Mouse (Mus musculus): ENCODE data around the gene Tdp2. TPM values are rescaled to one million over a fixed set of nuclear protein-coding genes. Genes with fewer than 3 reads are reported as not detected.
"Not testable (repeated sequence)": the region's sequence is repeated elsewhere in the genome, so short reads cannot be mapped to it uniquely, and the experiment has no call there.

Tdp2 gene
- total RNA-seq, 2 experiments from 2014 or later: 8.9 to 9.0 TPM

- H3K27ac ChIP-seq: peak overlapping the region; percentile 95
- no peak for DNase-seq
- peak overlapping the region; percentile 77 for H3K4me3 ChIP-seq
- intact Hi-C loops (cut with DNase I): no loop called here
- TF ChIP-seq CTCF (IDR thresholded peaks at IDR 0.05): no peak
Observed at GRCm38 (mm10) chr13:24832131-24832810, 792 bp downstream of the Tdp2 start.

GRCm38 (mm10) chr13:24832811-24833155, 1.3 kb downstream of the Tdp2 start:
- peak overlapping the region; percentile 95; the same call in 1 of the 2 replicates for H3K27ac ChIP-seq
- H3K4me3 ChIP-seq: peak overlapping the region; percentile 77
- intact Hi-C loops (cut with DNase I): no loop called here
- no peak for TF ChIP-seq CTCF (IDR thresholded peaks at IDR 0.05)
- no peak for DNase-seq

- intact Hi-C loops (cut with DNase I); DNase-seq; H3K27ac ChIP-seq; H3K4me3 ChIP-seq: not testable (repeated sequence)
Observed at GRCm38 (mm10) chr13:24837765-24838164, 6.3 kb downstream of the Tdp2 start.

- intact Hi-C loops (cut with DNase I): no loop called here
- TF ChIP-seq CTCF (IDR thresholded peaks at IDR 0.05): no peak
- Histone ChIP-seq H3K27ac (no peak overlapping the region), H3K4me3 (no peak overlapping the region)
- no peak for DNase-seq
Observed at GRCm38 (mm10) chr13:24839831-24840230, 8.4 kb downstream of the Tdp2 start.

GRCm38 (mm10) chr13:24841702-24842101, 10.2 kb downstream of the Tdp2 start:
- Histone ChIP-seq H3K4me3 (no peak overlapping the region), H3K27ac (no peak overlapping the region)
- no peak for DNase-seq
- no peak for TF ChIP-seq CTCF (IDR thresholded peaks at IDR 0.05)
- intact Hi-C loops (cut with DNase I): no loop called here

GRCm38 (mm10) chr13:24844983-24845955, 13.8 kb downstream of the Tdp2 start, which contains the start of gene D130043K22Rik:
TSS of gene D130043K22Rik (plus strand) at chr13:24845135.
- intact Hi-C loops (cut with DNase I): no loop called here
- no peak for TF ChIP-seq CTCF (IDR thresholded peaks at IDR 0.05)
- DNase-seq: peak; percentile 29
- Histone ChIP-seq H3K4me3 (peak within 1 kb of the TSS; percentile 57), H3K27ac (no peak within 1 kb of the TSS)

GRCm38 (mm10) chr13:24849318-24849717, 17.8 kb downstream of the Tdp2 start:
- Histone ChIP-seq H3K27ac (no peak overlapping the region), H3K4me3 (no peak overlapping the region)
- intact Hi-C loops (cut with DNase I): no loop called here
- no peak for TF ChIP-seq CTCF (IDR thresholded peaks at IDR 0.05)
- no peak for DNase-seq

GRCm38 (mm10) chr13:24851989-24852388, 20.5 kb downstream of the Tdp2 start:
- intact Hi-C loops (cut with DNase I): no loop called here
- no peak overlapping the region for H3K4me3 ChIP-seq
- TF ChIP-seq CTCF (IDR thresholded peaks at IDR 0.05): no peak
- H3K27ac ChIP-seq: no peak overlapping the region
- DNase-seq: no peak

- TF ChIP-seq CTCF (IDR thresholded peaks at IDR 0.05): no peak
- no peak overlapping the region for H3K4me3 ChIP-seq
- DNase-seq: no peak
- intact Hi-C loops (cut with DNase I): no loop called here
- H3K27ac ChIP-seq: no peak overlapping the region
Observed at GRCm38 (mm10) chr13:24852570-24852969, 21.1 kb downstream of the Tdp2 start.

GRCm38 (mm10) chr13:24859115-24859514, 27.6 kb downstream of the Tdp2 start:
- no peak overlapping the region for H3K4me3 ChIP-seq
- intact Hi-C loops (cut with DNase I): no loop called here
- no peak overlapping the region for H3K27ac ChIP-seq
- no peak for TF ChIP-seq CTCF (IDR thresholded peaks at IDR 0.05)
- no peak for DNase-seq

GRCm38 (mm10) chr13:24861084-24861483, 29.6 kb downstream of the Tdp2 start:
- DNase-seq: no peak
- Histone ChIP-seq H3K4me3 (no peak overlapping the region), H3K27ac (no peak overlapping the region)
- TF ChIP-seq CTCF (IDR thresholded peaks at IDR 0.05): no peak
- intact Hi-C loops (cut with DNase I): no loop called here

GRCm38 (mm10) chr13:24862021-24862420, 30.5 kb downstream of the Tdp2 start:
- TF ChIP-seq CTCF (IDR thresholded peaks at IDR 0.05): no peak
- DNase-seq: no peak
- intact Hi-C loops (cut with DNase I): no loop called here
- H3K27ac ChIP-seq: no peak overlapping the region
- no peak overlapping the region for H3K4me3 ChIP-seq

- peak; percentile 54 for DNase-seq
- intact Hi-C loops (cut with DNase I): no loop called here
- peak; percentile 52 for TF ChIP-seq CTCF (IDR thresholded peaks at IDR 0.05)
- no peak overlapping the region for H3K4me3 ChIP-seq
- H3K27ac ChIP-seq: no peak overlapping the region
Observed at GRCm38 (mm10) chr13:24862520-24862919, 31.0 kb downstream of the Tdp2 start.

All from gastrocnemius, adult 2 months (tissue).